Mouse (Mus musculus): ENCODE results near the gene Nqo2. TPM values are rescaled to one million over a fixed set of nuclear protein-coding genes. Genes with fewer than 3 reads are reported as not detected.

Nqo2 gene
- polyA plus RNA-seq, 1 experiment = 21.2 TPM

- Histone ChIP-seq H3K4me1 (ENCODE audit: control insufficient read depth, insufficient read depth, low read length) (peaks cover 7% of the 10 kb centered on the region; the same call in 1 of the 2 replicates), H3K27me3 (replicated peaks; ENCODE audit: control insufficient read depth, insufficient read depth, low read length) (no peaks in the 10 kb centered on the region), H3K27ac (ENCODE audit: insufficient read depth, low read depth, low read length) (no peak overlapping the region), H3K36me3 (ENCODE audit: control insufficient read depth, insufficient read depth, low read length) (no peaks in the 10 kb centered on the region), H3K4me3 (ENCODE audit: insufficient read depth, low read depth, low read length) (no peak overlapping the region)
- WGBS = 42% methylated on average over 6 of the region's 6 CpGs
- DNase-seq = peak; percentile 63
- peak; percentile 26; the same call in 1 of the 2 replicates for TF ChIP-seq CTCF (conservative IDR thresholded peaks at IDR 0.05; ENCODE audit: insufficient read depth, insufficient read length, low read depth, low read length)
- no peak for TF ChIP-seq POLR2A (IDR thresholded peaks at IDR 0.05; ENCODE audit: low read depth, low read length)
These were observed 7.7 kb upstream of the Nqo2 start for GRCm38 (mm10) chr13:33956571-33957421.

DNA sequence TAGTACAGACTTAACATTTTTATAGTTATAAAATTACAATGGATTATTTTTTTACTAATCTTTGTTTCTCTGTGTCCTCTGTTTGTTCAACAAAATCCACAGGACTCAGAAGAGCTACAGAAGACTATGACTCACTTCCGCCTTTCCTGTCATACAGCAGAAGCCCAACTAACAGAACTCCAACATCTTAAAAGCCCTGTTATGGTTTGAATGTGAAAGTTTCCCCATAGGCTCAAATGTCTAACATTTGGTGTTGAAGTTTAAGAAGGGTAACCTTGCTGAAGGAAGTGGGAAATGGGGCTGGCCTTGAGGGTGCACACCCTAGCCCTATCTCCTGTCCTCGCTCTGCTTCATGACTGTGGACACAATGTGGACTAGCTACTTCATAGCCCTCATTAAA, 4.7 kb upstream of the Nqo2 start:
- H3K4me3 ChIP-seq (ENCODE audit: insufficient read depth, low read depth, low read length) = no peak overlapping the region
- no peak for DNase-seq
- WGBS = 94% methylated on average over 2 of the region's 2 CpGs
- H3K36me3 ChIP-seq (ENCODE audit: control insufficient read depth, insufficient read depth, low read length) = no peaks in the 10 kb centered on the region
- H3K27ac ChIP-seq (ENCODE audit: insufficient read depth, low read depth, low read length) = no peak overlapping the region
- TF ChIP-seq CTCF (conservative IDR thresholded peaks at IDR 0.05; ENCODE audit: insufficient read depth, insufficient read length, low read depth, low read length) (no peak), POLR2A (IDR thresholded peaks at IDR 0.05; ENCODE audit: low read depth, low read length) (no peak)
- H3K4me1 ChIP-seq (ENCODE audit: control insufficient read depth, insufficient read depth, low read length) = peaks cover 7% of the 10 kb centered on the region; the same call in 1 of the 2 replicates
- H3K27me3 ChIP-seq (replicated peaks; ENCODE audit: control insufficient read depth, insufficient read depth, low read length) = no peaks in the 10 kb centered on the region

DNA sequence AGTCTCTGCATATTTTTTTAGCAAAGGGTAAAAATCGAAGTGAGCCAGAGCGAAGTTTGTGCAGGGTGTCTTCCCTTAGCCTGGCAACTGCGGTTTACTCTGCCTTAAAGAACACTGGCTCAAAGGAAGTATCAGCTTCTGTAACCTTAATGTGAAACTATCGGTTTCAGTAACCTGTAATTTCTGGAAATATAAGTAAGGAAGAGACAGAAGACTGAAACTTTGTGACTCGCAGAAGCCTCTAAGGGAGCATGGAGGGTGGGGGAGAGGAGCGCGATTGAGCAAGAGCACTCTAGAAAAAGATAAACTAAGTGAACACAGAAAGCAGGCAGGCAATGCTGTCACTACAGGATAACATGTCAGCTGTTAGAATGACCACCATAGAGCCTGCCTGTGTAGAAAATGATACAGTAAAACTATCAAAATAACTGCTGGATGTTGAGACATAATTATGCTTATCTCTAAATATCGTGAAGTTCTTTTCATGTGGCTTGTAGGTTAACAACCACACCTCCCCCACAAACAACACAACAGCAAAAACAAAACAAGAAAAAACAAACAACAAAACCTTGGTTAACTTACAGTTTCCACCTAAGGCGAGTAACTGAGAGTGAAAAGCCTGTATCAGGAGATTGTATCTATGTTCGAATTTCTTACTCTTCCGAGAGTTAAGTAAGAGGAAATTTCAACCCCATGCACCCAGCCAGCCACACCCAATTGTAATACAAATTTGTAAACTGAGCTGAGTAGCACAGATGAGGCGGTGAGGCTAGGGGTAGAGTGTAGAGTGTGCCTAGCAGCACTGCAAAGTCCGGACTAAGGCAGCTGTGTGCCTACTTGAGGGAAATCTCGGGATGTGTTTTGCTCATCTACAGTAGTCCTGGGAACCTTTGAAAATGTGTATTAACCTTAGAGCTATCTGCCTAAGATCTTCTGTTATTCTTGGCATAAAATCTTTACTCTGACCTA, 853 bp downstream of the Nqo2 start:
- TF ChIP-seq CTCF (conservative IDR thresholded peaks at IDR 0.05; ENCODE audit: insufficient read depth, insufficient read length, low read depth, low read length) (no peak), POLR2A (IDR thresholded peaks at IDR 0.05; ENCODE audit: low read depth, low read length) (no peak)
- Histone ChIP-seq H3K36me3 (ENCODE audit: control insufficient read depth, insufficient read depth, low read length) (no peaks in the 10 kb centered on the region), H3K27me3 (replicated peaks; ENCODE audit: control insufficient read depth, insufficient read depth, low read length) (no peaks in the 10 kb centered on the region), H3K4me3 (ENCODE audit: insufficient read depth, low read depth, low read length) (peak overlapping the region; percentile 69), H3K27ac (ENCODE audit: insufficient read depth, low read depth, low read length) (peak overlapping the region; percentile 92), H3K4me1 (ENCODE audit: control insufficient read depth, insufficient read depth, low read length) (no peaks in the 10 kb centered on the region)
- DNase-seq = peak; percentile 33
- 9% methylated on average over 14 of the region's 14 CpGs for WGBS

DNA sequence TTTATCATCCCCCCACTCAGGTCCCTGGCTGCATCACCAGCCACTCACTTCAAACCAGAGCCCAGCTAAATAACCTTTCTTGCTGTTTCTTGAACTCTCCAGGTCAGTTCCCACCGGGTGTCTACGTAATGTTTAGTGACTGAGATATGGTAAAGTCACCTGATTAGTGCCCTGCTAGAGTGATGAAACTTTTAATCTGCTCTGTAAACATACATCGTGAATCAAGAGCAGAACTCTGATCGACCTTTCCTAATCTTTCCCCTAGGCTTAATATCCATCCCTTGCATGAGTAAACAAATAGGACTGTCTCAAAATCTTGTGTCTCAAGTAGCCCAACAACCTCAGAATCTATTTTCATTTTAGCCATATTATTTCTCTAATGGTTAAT, 1.5 kb downstream of the Nqo2 start:
- TF ChIP-seq CTCF (conservative IDR thresholded peaks at IDR 0.05; ENCODE audit: insufficient read depth, insufficient read length, low read depth, low read length) = no peak
- TF ChIP-seq POLR2A (IDR thresholded peaks at IDR 0.05; ENCODE audit: low read depth, low read length) = no peak
- Histone ChIP-seq H3K4me3 (ENCODE audit: insufficient read depth, low read depth, low read length) (no peak overlapping the region), H3K27ac (ENCODE audit: insufficient read depth, low read depth, low read length) (no peak overlapping the region), H3K4me1 (ENCODE audit: control insufficient read depth, insufficient read depth, low read length) (no peaks in the 10 kb centered on the region), H3K27me3 (replicated peaks; ENCODE audit: control insufficient read depth, insufficient read depth, low read length) (no peaks in the 10 kb centered on the region), H3K36me3 (ENCODE audit: control insufficient read depth, insufficient read depth, low read length) (no peaks in the 10 kb centered on the region)
- DNase-seq = no peak
- WGBS = 32% methylated on average over 4 of the region's 4 CpGs

GRCm38 (mm10) chr13:33966574-33966973, 2.1 kb downstream of the Nqo2 start:
- H3K27ac ChIP-seq (ENCODE audit: insufficient read depth, low read depth, low read length) = no peak overlapping the region
- no peak for TF ChIP-seq POLR2A (IDR thresholded peaks at IDR 0.05; ENCODE audit: low read depth, low read length)
- TF ChIP-seq CTCF (conservative IDR thresholded peaks at IDR 0.05; ENCODE audit: insufficient read depth, insufficient read length, low read depth, low read length) = no peak
- no peaks in the 10 kb centered on the region for H3K27me3 ChIP-seq (replicated peaks; ENCODE audit: control insufficient read depth, insufficient read depth, low read length)
- H3K4me3 ChIP-seq (ENCODE audit: insufficient read depth, low read depth, low read length) = no peak overlapping the region
- DNase-seq = no peak
- no peaks in the 10 kb centered on the region for H3K4me1 ChIP-seq (ENCODE audit: control insufficient read depth, insufficient read depth, low read length)
- no peaks in the 10 kb centered on the region for H3K36me3 ChIP-seq (ENCODE audit: control insufficient read depth, insufficient read depth, low read length)

- TF ChIP-seq CTCF (conservative IDR thresholded peaks at IDR 0.05; ENCODE audit: insufficient read depth, insufficient read length, low read depth, low read length) = no peak
- H3K27me3 ChIP-seq (replicated peaks; ENCODE audit: control insufficient read depth, insufficient read depth, low read length) = no peaks in the 10 kb centered on the region
- peaks cover 3% of the 10 kb centered on the region; the same call in 1 of the 2 replicates for H3K36me3 ChIP-seq (ENCODE audit: control insufficient read depth, insufficient read depth, low read length)
- no peaks in the 10 kb centered on the region for H3K4me1 ChIP-seq (ENCODE audit: control insufficient read depth, insufficient read depth, low read length)
- H3K4me3 ChIP-seq (ENCODE audit: insufficient read depth, low read depth, low read length) = no peak overlapping the region
- no peak for DNase-seq
- no peak overlapping the region for H3K27ac ChIP-seq (ENCODE audit: insufficient read depth, low read depth, low read length)
- 83% methylated on average over 5 of the region's 5 CpGs for WGBS
These were observed 25.1 kb downstream of the Nqo2 start for GRCm38 (mm10) chr13:33989625-33990024.

DNA sequence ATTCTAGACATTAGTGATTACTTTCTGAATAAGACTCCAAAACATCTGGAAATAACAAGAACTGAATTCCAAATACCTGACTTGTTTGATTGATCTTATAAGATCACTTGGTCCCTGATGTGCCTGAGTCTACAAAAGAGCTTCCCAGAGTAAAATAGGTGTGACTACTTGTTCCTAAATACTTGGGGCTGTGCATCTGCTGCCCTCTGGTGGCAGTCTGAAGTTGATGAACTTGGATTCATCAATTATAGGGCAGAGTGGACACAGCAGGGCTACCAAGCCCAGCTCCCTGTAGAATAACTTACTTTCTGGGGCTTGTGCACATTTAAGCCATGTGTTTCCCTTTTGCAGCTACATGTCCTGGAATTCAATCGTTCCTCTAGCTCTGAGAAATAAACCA, 30.7 kb downstream of the Nqo2 start:
- Histone ChIP-seq H3K27me3 (replicated peaks; ENCODE audit: control insufficient read depth, insufficient read depth, low read length) (no peaks in the 10 kb centered on the region), H3K4me1 (ENCODE audit: control insufficient read depth, insufficient read depth, low read length) (no peaks in the 10 kb centered on the region), H3K27ac (ENCODE audit: insufficient read depth, low read depth, low read length) (no peak overlapping the region), H3K36me3 (ENCODE audit: control insufficient read depth, insufficient read depth, low read length) (no peaks in the 10 kb centered on the region), H3K4me3 (ENCODE audit: insufficient read depth, low read depth, low read length) (no peak overlapping the region)
- TF ChIP-seq CTCF (conservative IDR thresholded peaks at IDR 0.05; ENCODE audit: insufficient read depth, insufficient read length, low read depth, low read length) = peak; percentile 78
- TF ChIP-seq POLR2A (IDR thresholded peaks at IDR 0.05; ENCODE audit: low read depth, low read length) = no peak
- DNase-seq = peak; percentile 85
- WGBS = 33% methylated on average over 1 of the region's 1 CpGs

Measured in kidney, adult 2 months (tissue).